Mouse (Mus musculus) thymus, adult 2 months (tissue): ENCODE data around the gene Aldh1l1. TPM values are rescaled to one million over a fixed set of nuclear protein-coding genes. Genes with fewer than 3 reads are reported as not detected.

ENCODE experiments used
- DNase-seq: peaks from one replicate; pipeline ENCODE4 v3.0.0; 2021
- H3K27ac ChIP-seq: fragments of 200-500 bp; 2 replicates; pipeline ENCODE4 v1.5.1; 2012; ENCODE audit warnings: low read length, control low read depth; ENCODE audit not compliant: control insufficient read depth, insufficient read depth
- H3K27me3 ChIP-seq: fragments of 200-500 bp; 2 replicates; pipeline ENCODE4 v1.6.1; 2012; ENCODE audit warnings: mild to moderate bottlenecking, low read length, moderate library complexity, mixed read lengths; ENCODE audit not compliant: control insufficient read depth, insufficient read depth
- H3K36me3 ChIP-seq: fragments of 200-500 bp; 2 replicates; pipeline ENCODE4 v1.6.1; 2012; ENCODE audit warnings: mild to moderate bottlenecking, low read length, moderate library complexity; ENCODE audit not compliant: control insufficient read depth, insufficient read depth
- H3K4me1 ChIP-seq: fragments of 200-500 bp; replicated peaks from 2 replicates; pipeline ENCODE4 v1.6.1; 2012; ENCODE audit warnings: low read length; ENCODE audit not compliant: control insufficient read depth, insufficient read depth
- H3K4me3 ChIP-seq: fragments of 200-500 bp; 2 replicates; pipeline ENCODE4 v1.5.1; 2012; ENCODE audit warnings: mild to moderate bottlenecking, low read length, control low read depth, moderate library complexity; ENCODE audit not compliant: control insufficient read depth, insufficient read depth
- CTCF ChIP-seq: fragments of 200-500 bp; IDR thresholded peaks from 2 replicates; pipeline ENCODE4 v1.5.1; 2012; ENCODE audit warnings: mild to moderate bottlenecking, control low read depth, low read length, moderate library complexity, borderline replicate concordance; ENCODE audit not compliant: control insufficient read depth, poor library complexity, insufficient read depth; ENCODE audit errors: extremely low read depth
- POLR2A ChIP-seq: fragments of 200-500 bp; IDR thresholded peaks from 2 replicates; pipeline ENCODE4 v1.6.1; 2012; ENCODE audit warnings: mild to moderate bottlenecking, low read length, control low read depth, moderate library complexity; ENCODE audit not compliant: control insufficient read depth, poor library complexity, insufficient read depth; ENCODE audit errors: extremely low read depth
- WGBS: fragments of 180-500 bp; shearing (Covaris S2); methylation state at CpG from one replicate; pipeline ENCODE4 v1.1.7; 2018; 5-methylcytosine and 5-hydroxymethylcytosine counted together
- polyA plus RNA-seq: library from polyadenylated mRNA; depleted of rRNA; stranded (reverse); fragments of >200 nt; gene quantifications from 2 replicates; pipeline ENCODE4 v1.2.3, GENCODE M21; 2012

Gene Aldh1l1
- polyA plus RNA-seq, 1 experiment: 14.8 TPM

DNA sequence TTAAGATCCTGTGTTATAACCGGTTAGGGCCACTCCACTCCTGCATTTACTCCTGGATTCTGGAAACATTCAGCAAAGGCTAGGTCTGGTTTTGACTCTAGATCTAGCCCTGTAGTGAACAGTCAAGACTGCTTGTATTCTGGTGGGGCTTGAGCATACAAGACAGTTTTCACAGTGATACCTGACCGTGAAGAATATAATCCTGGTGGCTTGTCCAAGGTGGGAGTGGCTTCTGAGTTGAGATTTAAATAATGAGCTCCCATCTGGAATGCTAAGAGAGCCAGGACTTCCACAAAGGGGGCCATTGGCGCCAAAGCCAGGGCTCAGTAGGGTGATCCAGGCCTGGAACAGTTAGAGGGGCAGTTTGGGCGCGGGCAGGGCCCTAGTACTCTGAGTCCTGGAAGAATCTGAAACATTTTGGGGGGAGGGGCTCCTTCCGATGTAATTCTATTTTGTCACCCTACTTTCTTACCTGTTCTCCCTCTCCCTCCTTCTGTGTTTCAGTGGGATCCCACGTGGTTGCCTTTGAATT is 22.3 kb upstream of the Aldh1l1 start:
- no peaks in the 10 kb centered on the region; the same call in 1 of the 2 replicates for H3K27me3 ChIP-seq
- 0 out of 2 replicates have a peak, but pooled peaks cover 6% of the 10 kb centered on the region for H3K4me1 ChIP-seq
- no peak overlapping the region for H3K27ac ChIP-seq
- H3K36me3 ChIP-seq: no peaks in the 10 kb centered on the region
- no peak overlapping the region for H3K4me3 ChIP-seq
- DNase-seq: no peak
- WGBS: 71% methylated on average over 7 of the region's 7 CpGs
- no peak for TF ChIP-seq POLR2A
- no peak for TF ChIP-seq CTCF

DNA sequence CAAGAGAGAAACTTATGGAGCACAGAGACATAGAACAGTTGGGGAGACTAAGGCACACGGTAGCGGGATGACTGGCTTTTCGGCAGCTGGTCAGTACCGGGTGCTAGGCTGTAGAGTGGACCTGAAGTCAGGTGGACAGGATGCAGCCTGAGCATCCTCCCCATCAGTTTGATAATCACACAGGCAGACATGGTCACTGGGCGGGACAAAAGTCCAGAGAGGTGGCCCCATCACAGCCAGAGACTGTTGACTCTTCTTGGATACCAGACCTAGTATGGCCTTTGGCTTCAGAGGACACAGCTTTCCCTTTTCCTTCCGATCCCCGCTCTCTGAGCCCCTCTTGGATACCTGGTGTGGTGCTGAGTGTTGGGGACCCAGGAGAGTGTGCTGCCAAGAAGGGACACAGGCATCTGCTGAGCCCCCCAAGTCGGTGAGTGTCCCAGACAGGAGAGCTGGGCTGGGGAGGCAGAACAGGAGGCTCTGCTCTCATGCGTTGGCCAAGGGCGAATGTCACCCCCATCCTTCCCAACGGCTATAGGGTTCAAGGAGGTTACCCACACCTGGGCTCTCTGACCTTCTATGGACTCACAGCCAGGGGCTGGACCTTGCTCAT is 21.1 kb upstream of the Aldh1l1 start:
- TF ChIP-seq POLR2A (no peak), CTCF (no peak)
- 94% methylated on average over 11 of the region's 11 CpGs for WGBS
- no peak for DNase-seq
- H3K4me3 ChIP-seq: no peak overlapping the region
- H3K27me3 ChIP-seq: no peaks in the 10 kb centered on the region; the same call in 1 of the 2 replicates
- H3K27ac ChIP-seq: no peak overlapping the region
- no peaks in the 10 kb centered on the region for H3K36me3 ChIP-seq
- 0 out of 2 replicates have a peak, but pooled peaks cover 6% of the 10 kb centered on the region for H3K4me1 ChIP-seq

DNA sequence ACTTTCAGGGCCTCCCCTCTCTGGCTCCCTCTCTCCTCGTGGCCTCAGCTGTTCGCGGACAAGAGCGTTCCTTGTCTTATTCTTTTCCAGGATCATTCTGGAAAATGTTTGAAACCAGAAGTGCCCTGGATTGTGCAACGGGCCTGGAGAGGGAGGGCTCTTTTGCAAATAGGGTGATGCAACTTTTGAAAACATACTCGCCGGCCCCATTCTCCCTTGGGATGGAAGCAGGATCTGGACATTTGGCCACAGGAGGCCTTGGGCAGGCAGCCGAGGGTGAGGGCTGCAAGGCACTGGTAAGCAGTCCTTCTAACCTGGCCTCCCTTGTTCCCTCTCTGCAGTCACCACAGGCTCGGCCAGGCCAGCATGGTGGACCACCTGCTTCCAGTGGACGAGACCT is 20.1 kb upstream of the Aldh1l1 start:
- Histone ChIP-seq H3K27ac (no peak overlapping the region), H3K27me3 (no peaks in the 10 kb centered on the region; the same call in 1 of the 2 replicates), H3K36me3 (no peaks in the 10 kb centered on the region), H3K4me3 (no peak overlapping the region), H3K4me1 (0 out of 2 replicates have a peak, but pooled peaks cover 6% of the 10 kb centered on the region)
- DNase-seq: no peak
- whole genome bisulfite sequencing: 95% methylated on average over 10 of the region's 10 CpGs
- TF ChIP-seq POLR2A (no peak), CTCF (no peak)

DNA sequence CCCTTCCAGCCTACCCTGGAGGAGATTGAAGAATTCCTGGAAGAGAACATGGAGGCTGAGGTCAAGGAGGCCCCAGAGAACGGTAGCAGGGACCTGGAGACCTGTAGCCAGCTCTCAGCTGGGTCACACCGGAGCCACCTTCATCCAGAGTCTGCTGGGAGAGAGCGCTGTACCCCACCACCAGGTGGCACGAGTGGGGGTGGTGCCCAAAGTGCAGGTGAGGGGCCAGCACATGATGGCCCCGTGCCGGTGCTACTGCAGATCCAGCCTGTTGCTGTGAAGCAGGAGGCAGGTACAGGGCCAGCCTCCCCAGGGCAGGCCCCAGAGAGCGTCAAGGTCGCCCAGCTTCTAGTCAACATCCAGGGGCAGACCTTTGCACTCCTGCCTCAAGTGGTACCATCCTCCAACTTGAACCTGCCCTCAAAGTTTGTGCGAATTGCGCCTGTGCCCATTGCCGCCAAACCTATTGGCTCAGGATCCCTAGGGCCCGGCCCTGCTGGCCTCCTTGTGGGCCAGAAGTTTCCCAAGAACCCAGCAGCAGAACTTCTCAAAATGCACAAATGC is 19.3 kb upstream of the Aldh1l1 start:
- no peak for DNase-seq
- Histone ChIP-seq H3K36me3 (no peaks in the 10 kb centered on the region), H3K4me3 (no peak overlapping the region), H3K4me1 (0 out of 2 replicates have a peak, but pooled peaks cover 6% of the 10 kb centered on the region), H3K27ac (no peak overlapping the region), H3K27me3 (no peaks in the 10 kb centered on the region; the same call in 1 of the 2 replicates)
- 94% methylated on average over 12 of the region's 12 CpGs for WGBS
- TF ChIP-seq CTCF: no peak
- no peak for TF ChIP-seq POLR2A

DNA sequence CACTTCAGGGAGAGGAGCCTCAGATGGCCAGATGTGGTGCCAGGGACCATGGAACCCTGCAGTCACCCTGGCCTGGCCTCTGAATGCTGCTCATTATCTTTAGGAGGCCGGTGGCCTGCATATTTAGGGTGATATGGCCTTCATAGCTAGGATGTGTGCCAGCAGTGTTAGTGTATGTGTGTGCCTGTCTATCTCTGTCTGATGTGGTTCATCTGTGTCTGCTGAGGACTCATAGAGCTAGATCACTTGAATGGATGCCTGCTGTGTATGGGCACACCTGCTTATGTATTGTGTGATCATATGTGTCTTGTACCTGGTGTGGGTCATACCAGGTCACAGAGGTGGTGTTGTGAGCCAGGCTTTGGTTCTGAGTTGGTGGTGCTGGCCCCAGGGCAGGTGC is 18.0 kb upstream of the Aldh1l1 start:
- TF ChIP-seq POLR2A (no peak), CTCF (no peak)
- Histone ChIP-seq H3K27me3 (no peaks in the 10 kb centered on the region; the same call in 1 of the 2 replicates), H3K4me3 (no peak overlapping the region), H3K27ac (no peak overlapping the region), H3K4me1 (no peaks in the 10 kb centered on the region), H3K36me3 (no peaks in the 10 kb centered on the region)
- 89% methylated on average over 1 of the region's 1 CpGs for WGBS
- no peak for DNase-seq

DNA sequence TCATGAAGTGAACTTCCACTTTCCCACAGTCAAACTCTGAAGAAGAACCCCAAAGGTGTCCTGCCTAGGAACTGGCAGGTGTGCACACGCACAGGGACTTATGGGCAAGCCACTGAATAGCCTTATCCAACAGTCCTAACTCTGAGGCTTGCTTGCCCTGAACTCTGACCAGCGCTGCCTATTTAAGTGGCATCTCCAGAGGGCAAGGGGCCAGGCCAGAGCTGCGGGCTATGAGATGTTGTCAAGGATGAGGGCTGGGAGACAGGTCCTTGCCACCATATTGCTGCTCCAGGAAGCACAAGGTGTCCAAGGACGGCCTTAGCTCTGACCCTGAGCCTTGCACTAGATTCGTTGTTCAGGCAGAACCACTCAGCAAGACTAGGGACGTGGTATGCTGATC is 17.2 kb upstream of the Aldh1l1 start:
- no peaks in the 10 kb centered on the region for H3K27me3 ChIP-seq
- DNase-seq: no peak
- no peaks in the 10 kb centered on the region for H3K4me1 ChIP-seq
- H3K27ac ChIP-seq: no peak overlapping the region
- WGBS: 92% methylated on average over 6 of the region's 6 CpGs
- H3K36me3 ChIP-seq: no peaks in the 10 kb centered on the region
- no peak overlapping the region for H3K4me3 ChIP-seq
- TF ChIP-seq CTCF (no peak), POLR2A (no peak)
